Mouse (Mus musculus) liver, embryonic 14.5 days (tissue): ENCODE measurements around the gene Repin1.

Experiments used
- CTCF ChIP-seq: IDR thresholded peaks from 2 replicates; pipeline ENCODE4 v1.5.1; 2016; ENCODE audit warnings: antibody characterized with exemption, low read depth, control low read depth
- EP300 ChIP-seq: IDR thresholded peaks from 2 replicates; pipeline ENCODE4 v1.6.1; 2016; ENCODE audit warnings: antibody characterized with exemption, low read depth

DNA sequence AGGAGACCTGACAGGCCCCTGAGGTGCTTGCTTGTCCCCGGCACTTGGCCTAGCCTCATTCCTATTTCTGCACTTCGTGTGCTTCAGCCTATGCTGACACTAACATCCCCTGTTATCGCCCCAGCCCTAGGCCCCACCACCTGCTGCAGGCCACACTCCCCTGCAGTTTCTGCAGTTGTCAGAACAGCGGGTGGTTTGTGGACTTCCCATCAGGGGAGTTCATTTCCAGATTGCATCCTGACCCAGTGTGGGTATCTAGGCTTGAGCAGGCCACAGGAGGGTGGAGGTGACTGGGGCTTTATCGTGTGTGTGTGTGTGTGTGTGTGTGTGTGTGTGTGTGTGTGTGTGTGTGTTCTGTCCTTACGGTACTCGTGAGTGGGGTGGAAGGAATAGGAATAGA, 15.8 kb downstream of the Repin1 start:
- TF ChIP-seq EP300 (no peak), CTCF (no peak)
